Mouse (Mus musculus): Measurements from ENCODE around the gene Runx1. TPM values are rescaled to one million over a fixed set of nuclear protein-coding genes. Genes with fewer than 3 reads are reported as not detected.
A peak's percentile ranks its signal among the peaks of the same experiment; 100 is the strongest.

Runx1 gene
- polyA plus RNA-seq, 1 experiment from 2014 or later: 1.7 TPM

GRCm38 (mm10) chr16:92676630-92677029 lies 149.3 kb downstream of the Runx1 start:
- Histone ChIP-seq H3K4me2 (no peak overlapping the region), H3K4me1 (replicated peaks) (peaks cover 11% of the 10 kb centered on the region), H3K27me3 (peaks cover 14% of the 10 kb centered on the region; the same call in 1 of the 2 replicates), H3K36me3 (no peaks in the 10 kb centered on the region), H3K9me3 (replicated peaks) (no peaks in the 10 kb centered on the region), H3K4me3 (no peak overlapping the region), H3K27ac (no peak overlapping the region), H3K9ac (no peak overlapping the region)
- WGBS: 55% methylated on average over 5 of the region's 5 CpGs
- ATAC-seq (replicated peaks; ENCODE audit: insufficient number of reproducible peaks, insufficient read depth, low FRiP score, low read depth): no peak

- Histone ChIP-seq H3K9me3 (replicated peaks) (no peaks in the 10 kb centered on the region), H3K4me1 (replicated peaks) (peaks cover 11% of the 10 kb centered on the region), H3K9ac (no peak overlapping the region), H3K27me3 (peaks cover 10% of the 10 kb centered on the region; the same call in 1 of the 2 replicates), H3K4me2 (no peak overlapping the region), H3K4me3 (no peak overlapping the region), H3K27ac (no peak overlapping the region), H3K36me3 (no peaks in the 10 kb centered on the region)
- 73% methylated on average over 8 of the region's 8 CpGs for WGBS
- no peak for ATAC-seq (replicated peaks; ENCODE audit: insufficient number of reproducible peaks, insufficient read depth, low FRiP score, low read depth)
These were observed 150.3 kb downstream of the Runx1 start for GRCm38 (mm10) chr16:92675677-92676076.

GRCm38 (mm10) chr16:92674916-92675450 lies 151.0 kb downstream of the Runx1 start:
- H3K27ac ChIP-seq: no peak overlapping the region

GRCm38 (mm10) chr16:92674121-92674816 lies 151.7 kb downstream of the Runx1 start:
- ATAC-seq (replicated peaks; ENCODE audit: insufficient number of reproducible peaks, insufficient read depth, low FRiP score, low read depth): no peak
- WGBS: 56% methylated on average over 18 of the region's 18 CpGs
- Histone ChIP-seq H3K9me3 (replicated peaks) (no peaks in the 10 kb centered on the region), H3K27me3 (peaks cover 6% of the 10 kb centered on the region; the same call in 1 of the 2 replicates), H3K4me2 (0 out of 2 replicates have a peak overlapping the region, but pooled peaks have one; percentile 18), H3K27ac (no peak overlapping the region), H3K9ac (no peak overlapping the region), H3K36me3 (no peaks in the 10 kb centered on the region), H3K4me1 (replicated peaks) (peaks cover 11% of the 10 kb centered on the region), H3K4me3 (no peak overlapping the region)

More at GRCm38 (mm10) chr16:92674916-92675450, 151.0 kb downstream of the Runx1 start:
- Histone ChIP-seq H3K27me3 (peaks cover 6% of the 10 kb centered on the region; the same call in 1 of the 2 replicates), H3K4me3 (no peak overlapping the region), H3K4me2 (no peak overlapping the region), H3K36me3 (no peaks in the 10 kb centered on the region), H3K9ac (no peak overlapping the region), H3K9me3 (replicated peaks) (no peaks in the 10 kb centered on the region), H3K4me1 (replicated peaks) (peaks cover 11% of the 10 kb centered on the region)
- ATAC-seq (replicated peaks; ENCODE audit: insufficient number of reproducible peaks, insufficient read depth, low FRiP score, low read depth): no peak
- WGBS: 82% methylated on average over 11 of the region's 11 CpGs

GRCm38 (mm10) chr16:92668807-92669206 lies 157.1 kb downstream of the Runx1 start:
- Histone ChIP-seq H3K36me3 (no peaks in the 10 kb centered on the region), H3K27me3 (0 out of 2 replicates have a peak, but pooled peaks cover 3% of the 10 kb centered on the region), H3K4me1 (replicated peaks) (no peaks in the 10 kb centered on the region), H3K9me3 (replicated peaks) (no peaks in the 10 kb centered on the region), H3K9ac (no peak overlapping the region), H3K4me2 (no peak overlapping the region), H3K4me3 (no peak overlapping the region), H3K27ac (no peak overlapping the region)
- no peak for ATAC-seq (replicated peaks; ENCODE audit: insufficient number of reproducible peaks, insufficient read depth, low FRiP score, low read depth)

- H3K9ac ChIP-seq: no peak overlapping the region
- no peak overlapping the region for H3K4me3 ChIP-seq
- H3K4me1 ChIP-seq (replicated peaks): no peaks in the 10 kb centered on the region
- H3K27ac ChIP-seq: no peak overlapping the region
- H3K27me3 ChIP-seq: peaks cover 3% of the 10 kb centered on the region; the same call in 1 of the 2 replicates
- H3K36me3 ChIP-seq: no peaks in the 10 kb centered on the region
- no peak overlapping the region for H3K4me2 ChIP-seq
- ATAC-seq (replicated peaks; ENCODE audit: insufficient number of reproducible peaks, insufficient read depth, low FRiP score, low read depth): no peak
- 59% methylated on average over 7 of the region's 7 CpGs for WGBS
- no peaks in the 10 kb centered on the region for H3K9me3 ChIP-seq (replicated peaks)
These were observed 164.2 kb downstream of the Runx1 start for GRCm38 (mm10) chr16:92661757-92662156.

- Histone ChIP-seq H3K27ac (no peak overlapping the region), H3K27me3 (peaks cover 3% of the 10 kb centered on the region; the same call in 1 of the 2 replicates), H3K36me3 (no peaks in the 10 kb centered on the region), H3K4me2 (no peak overlapping the region), H3K9me3 (replicated peaks) (no peaks in the 10 kb centered on the region), H3K4me1 (replicated peaks) (peaks cover 6% of the 10 kb centered on the region), H3K4me3 (no peak overlapping the region), H3K9ac (no peak overlapping the region)
- 91% methylated on average over 5 of the region's 5 CpGs for WGBS
- no peak for ATAC-seq (replicated peaks; ENCODE audit: insufficient number of reproducible peaks, insufficient read depth, low FRiP score, low read depth)
These were observed 169.2 kb downstream of the Runx1 start for GRCm38 (mm10) chr16:92656750-92657149.

- ATAC-seq (replicated peaks; ENCODE audit: insufficient number of reproducible peaks, insufficient read depth, low FRiP score, low read depth): no peak
- H3K9me3 ChIP-seq (replicated peaks): no peaks in the 10 kb centered on the region
- WGBS: 56% methylated on average over 5 of the region's 5 CpGs
- H3K36me3 ChIP-seq: no peaks in the 10 kb centered on the region
- no peak overlapping the region for H3K4me2 ChIP-seq
- no peak overlapping the region for H3K9ac ChIP-seq
- 0 out of 2 replicates have a peak, but pooled peaks cover 3% of the 10 kb centered on the region for H3K27me3 ChIP-seq
- no peak overlapping the region for H3K27ac ChIP-seq
- no peak overlapping the region for H3K4me3 ChIP-seq
- H3K4me1 ChIP-seq (replicated peaks): peaks cover 6% of the 10 kb centered on the region
These were observed 171.5 kb downstream of the Runx1 start for GRCm38 (mm10) chr16:92654294-92654950.

- Histone ChIP-seq H3K4me1 (replicated peaks) (peaks cover 6% of the 10 kb centered on the region), H3K27me3 (0 out of 2 replicates have a peak, but pooled peaks cover 1% of the 10 kb centered on the region), H3K4me2 (no peak overlapping the region), H3K4me3 (no peak overlapping the region), H3K9ac (no peak overlapping the region), H3K9me3 (replicated peaks) (no peaks in the 10 kb centered on the region), H3K36me3 (no peaks in the 10 kb centered on the region), H3K27ac (no peak overlapping the region)
- no peak for ATAC-seq (replicated peaks; ENCODE audit: insufficient number of reproducible peaks, insufficient read depth, low FRiP score, low read depth)
- 49% methylated on average over 5 of the region's 5 CpGs for WGBS
These were observed 172.1 kb downstream of the Runx1 start for GRCm38 (mm10) chr16:92653816-92654215.

- Histone ChIP-seq H3K4me3 (no peak overlapping the region), H3K9ac (no peak overlapping the region), H3K27ac (no peak overlapping the region), H3K4me2 (no peak overlapping the region), H3K36me3 (no peaks in the 10 kb centered on the region), H3K27me3 (no peaks in the 10 kb centered on the region), H3K4me1 (replicated peaks) (peaks cover 9% of the 10 kb centered on the region), H3K9me3 (replicated peaks) (no peaks in the 10 kb centered on the region)
- 93% methylated on average over 3 of the region's 3 CpGs for WGBS
- ATAC-seq (replicated peaks; ENCODE audit: insufficient number of reproducible peaks, insufficient read depth, low FRiP score, low read depth): no peak
These were observed 174.7 kb downstream of the Runx1 start for GRCm38 (mm10) chr16:92651256-92651655.

GRCm38 (mm10) chr16:92646153-92646552 lies 179.8 kb downstream of the Runx1 start:
- Histone ChIP-seq H3K27me3 (0 out of 2 replicates have a peak, but pooled peaks cover 2% of the 10 kb centered on the region), H3K27ac (peak overlapping the region; percentile 4; the same call in 1 of the 2 replicates), H3K4me3 (no peak overlapping the region), H3K36me3 (no peaks in the 10 kb centered on the region), H3K4me1 (replicated peaks) (peaks cover 15% of the 10 kb centered on the region), H3K9me3 (replicated peaks) (no peaks in the 10 kb centered on the region), H3K9ac (no peak overlapping the region), H3K4me2 (no peak overlapping the region)
- 46% methylated on average over 13 of the region's 13 CpGs for WGBS
- no peak for ATAC-seq (replicated peaks; ENCODE audit: insufficient number of reproducible peaks, insufficient read depth, low FRiP score, low read depth)
